Mouse (Mus musculus) olfactory bulb, adult 2 months (tissue): ENCODE measurements at regions not wholly inside any gene's neighbourhood (a gene's known extent, or its start where the extent isn't known, plus 50 kb on each side); places are given as distances from the start of the nearest gene placed in this dataset.

Experiments
- H3K27ac ChIP-seq: fragments of 200-500 bp; 2 replicates; pipeline ENCODE4 v1.5.1; 2012; ENCODE audit warnings: low read depth, low read length; ENCODE audit not compliant: insufficient read depth
- H3K4me1 ChIP-seq: fragments of 200-500 bp; 2 replicates; pipeline ENCODE4 v1.6.1; 2012; ENCODE audit warnings: low read length; ENCODE audit not compliant: control insufficient read depth, insufficient read depth
- H3K4me3 ChIP-seq: fragments of 200-500 bp; 2 replicates; pipeline ENCODE4 v1.5.1; 2012; ENCODE audit warnings: mild to moderate bottlenecking, low read depth, low read length, moderate library complexity; ENCODE audit not compliant: insufficient read depth
- CTCF ChIP-seq: fragments of 200-500 bp; IDR thresholded peaks from 2 replicates; pipeline ENCODE4 v1.5.1; 2012; ENCODE audit warnings: low read depth, mild to moderate bottlenecking, low read length, moderate library complexity; ENCODE audit not compliant: insufficient read depth
- POLR2A ChIP-seq: fragments of 200-500 bp; IDR thresholded peaks from 2 replicates; pipeline ENCODE4 v1.6.1; 2012; ENCODE audit warnings: mild to moderate bottlenecking, low read depth, low read length, moderate library complexity; ENCODE audit not compliant: insufficient read depth
- WGBS: fragments of 180-500 bp; shearing (Covaris S2); methylation state at CpG from one replicate; pipeline ENCODE4 v1.1.7; 2018; 5-methylcytosine and 5-hydroxymethylcytosine counted together

DNA sequence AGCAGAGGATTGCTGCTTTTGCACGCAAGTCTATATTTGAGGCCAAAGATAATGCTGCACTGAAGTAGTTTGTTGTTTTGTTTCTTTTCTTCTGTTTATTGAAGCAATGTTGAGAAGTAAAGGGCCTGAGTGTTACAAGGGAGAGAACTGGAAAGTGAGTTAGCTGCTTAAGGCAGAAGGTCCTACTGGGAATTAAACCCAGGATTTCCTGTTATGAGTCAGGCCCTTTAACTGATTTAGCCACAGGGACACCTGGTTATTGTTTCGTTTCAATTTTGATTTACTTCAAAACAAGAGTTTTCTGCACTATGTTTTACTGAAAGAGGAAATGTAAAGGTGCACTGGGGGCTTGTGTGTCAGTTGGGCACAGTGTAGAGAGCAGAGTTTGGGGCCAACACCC is 303.8 kb upstream of the Fbxo33 start:
- H3K4me3 ChIP-seq = no peak overlapping the region
- no peaks in the 10 kb centered on the region for H3K4me1 ChIP-seq
- no peak overlapping the region for H3K27ac ChIP-seq
- no peak for TF ChIP-seq POLR2A
- no peak for TF ChIP-seq CTCF
- WGBS = 89% methylated on average over 2 of the region's 2 CpGs

DNA sequence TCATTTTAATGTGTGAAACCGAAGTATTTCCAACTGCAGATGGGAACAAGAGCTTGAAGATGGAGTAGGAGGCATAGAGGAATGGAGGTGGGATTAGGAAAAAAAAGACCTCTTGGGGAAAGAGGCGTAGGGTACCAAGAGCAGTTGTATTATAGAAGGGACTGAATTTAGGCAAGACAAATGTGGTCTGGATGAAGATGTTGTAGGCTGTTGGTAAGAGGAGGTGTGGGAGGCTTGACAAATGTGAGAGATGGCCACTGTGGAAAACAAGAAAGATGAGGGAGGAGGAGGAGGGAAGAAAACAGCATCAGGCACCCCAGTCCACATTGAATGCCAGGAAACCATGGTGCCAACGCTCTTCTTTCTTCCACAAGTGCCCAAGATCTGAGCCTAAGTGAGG is 302.4 kb upstream of the Fbxo33 start:
- WGBS = 93% methylated on average over 3 of the region's 3 CpGs
- no peak for TF ChIP-seq CTCF
- TF ChIP-seq POLR2A = no peak
- Histone ChIP-seq H3K4me3 (no peak overlapping the region), H3K4me1 (no peaks in the 10 kb centered on the region), H3K27ac (no peak overlapping the region)

DNA sequence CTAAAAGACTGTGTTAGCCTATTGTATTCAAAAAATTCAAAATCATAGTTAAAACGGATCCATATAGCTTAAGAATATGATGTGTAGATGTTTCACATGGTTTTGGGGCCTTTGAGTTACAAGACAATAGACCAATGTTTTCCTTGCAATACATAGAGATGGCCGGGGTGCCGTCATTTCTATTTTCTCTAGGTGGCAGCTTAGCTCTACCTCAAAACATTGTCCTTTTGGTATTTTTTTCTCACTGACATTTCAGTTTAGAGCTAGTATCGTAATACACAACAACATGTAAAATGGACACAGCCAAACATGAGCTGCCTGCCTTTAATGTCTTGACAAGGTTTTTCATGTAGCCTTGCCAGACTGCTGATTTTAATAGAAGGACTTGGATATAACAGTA is 290.3 kb upstream of the Fbxo33 start:
- 86% methylated on average over 4 of the region's 4 CpGs for WGBS
- TF ChIP-seq POLR2A (no peak), CTCF (no peak)
- Histone ChIP-seq H3K4me1 (no peaks in the 10 kb centered on the region), H3K27ac (no peak overlapping the region), H3K4me3 (no peak overlapping the region)

DNA sequence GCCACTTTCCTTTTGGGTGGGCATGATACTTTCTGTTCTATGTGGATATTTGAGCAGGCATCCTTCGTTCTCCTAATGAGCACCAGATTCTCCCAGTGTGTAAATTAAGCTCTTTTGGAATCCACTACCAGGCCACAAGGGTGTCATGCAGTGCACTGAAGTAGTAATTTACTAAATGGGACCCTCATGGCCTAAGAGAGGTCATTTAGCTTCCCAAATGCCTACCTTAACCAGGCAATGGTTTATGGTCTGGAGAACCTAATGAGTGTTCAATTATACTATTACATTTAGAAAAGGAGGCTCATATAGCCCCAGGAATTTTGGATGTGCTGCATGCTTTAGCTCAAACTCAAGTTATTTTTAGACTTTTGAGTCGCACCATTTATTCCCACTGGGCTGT is 289.6 kb upstream of the Fbxo33 start:
- 72% methylated on average over 2 of the region's 2 CpGs for WGBS
- Histone ChIP-seq H3K4me1 (no peaks in the 10 kb centered on the region), H3K4me3 (no peak overlapping the region), H3K27ac (no peak overlapping the region)
- no peak for TF ChIP-seq CTCF
- TF ChIP-seq POLR2A = no peak

DNA sequence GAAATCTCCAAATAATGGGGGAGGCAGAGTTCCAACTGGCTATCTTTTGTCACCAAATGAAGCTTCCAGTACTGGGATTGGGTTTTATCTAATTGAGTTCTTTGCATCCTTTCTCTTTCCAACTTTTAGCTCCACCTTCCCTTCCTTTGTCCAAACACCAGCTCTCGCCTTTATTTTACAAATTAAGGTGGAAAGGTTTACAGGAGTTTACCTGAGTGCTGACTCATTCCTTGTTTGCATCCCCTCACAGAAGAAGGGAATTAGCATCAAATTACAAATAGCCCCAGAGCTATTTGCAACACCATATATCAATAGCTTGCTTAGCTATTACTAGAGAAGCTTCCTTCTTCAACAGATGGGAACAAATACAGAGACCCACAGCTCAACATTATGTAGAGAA is 287.9 kb upstream of the Fbxo33 start:
- no peak overlapping the region for H3K27ac ChIP-seq
- WGBS = 51% methylated on average over 1 of the region's 1 CpGs
- H3K4me1 ChIP-seq = no peaks in the 10 kb centered on the region
- no peak for TF ChIP-seq CTCF
- no peak for TF ChIP-seq POLR2A
- H3K4me3 ChIP-seq = no peak overlapping the region

DNA sequence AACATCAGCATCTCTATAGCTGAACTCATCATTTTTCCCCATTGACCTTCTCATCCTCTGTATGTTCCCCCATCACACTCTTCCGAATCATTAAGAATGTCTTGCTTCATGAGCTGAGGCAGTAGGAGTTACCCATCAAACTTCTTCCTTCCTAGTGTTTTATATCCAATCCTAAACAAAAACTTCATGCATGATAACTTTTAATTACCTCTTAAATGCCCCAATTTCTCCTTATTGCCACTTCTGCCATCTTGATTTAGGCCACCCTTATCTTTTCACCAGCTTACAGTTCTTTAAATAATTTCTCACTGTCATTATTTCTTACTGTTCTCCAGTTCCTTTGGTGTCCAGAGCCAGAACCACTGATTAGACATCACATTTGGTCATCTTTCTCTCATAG is 277.9 kb upstream of the Fbxo33 start:
- TF ChIP-seq CTCF = no peak
- no peak for TF ChIP-seq POLR2A
- Histone ChIP-seq H3K4me3 (no peak overlapping the region), H3K4me1 (no peaks in the 10 kb centered on the region), H3K27ac (no peak overlapping the region)
- 94% methylated on average over 1 of the region's 1 CpGs for WGBS

DNA sequence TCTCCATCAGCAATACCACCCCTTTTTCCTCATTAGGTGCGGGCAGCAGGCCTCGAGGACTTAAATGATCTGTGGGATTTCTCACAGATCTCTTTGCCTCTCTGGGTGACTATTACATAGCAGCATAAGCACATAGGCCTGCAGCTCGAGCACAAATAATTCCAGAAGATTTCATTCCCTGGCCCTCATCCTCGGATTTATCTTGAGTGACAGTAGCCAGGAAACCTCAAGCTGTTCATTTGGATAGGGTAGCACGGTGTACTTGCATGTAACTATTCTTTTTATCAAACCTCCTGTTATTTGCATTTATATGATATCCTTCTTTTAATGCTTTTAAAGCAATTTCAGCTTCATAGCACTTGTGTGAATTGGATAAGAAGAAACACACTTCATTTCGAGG is 268.5 kb upstream of the Fbxo33 start:
- no peak for TF ChIP-seq CTCF
- no peak for TF ChIP-seq POLR2A
- Histone ChIP-seq H3K4me3 (no peak overlapping the region), H3K27ac (no peak overlapping the region), H3K4me1 (peaks cover 4% of the 10 kb centered on the region; the same call in 1 of the 2 replicates)
- 82% methylated on average over 6 of the region's 6 CpGs for WGBS

DNA sequence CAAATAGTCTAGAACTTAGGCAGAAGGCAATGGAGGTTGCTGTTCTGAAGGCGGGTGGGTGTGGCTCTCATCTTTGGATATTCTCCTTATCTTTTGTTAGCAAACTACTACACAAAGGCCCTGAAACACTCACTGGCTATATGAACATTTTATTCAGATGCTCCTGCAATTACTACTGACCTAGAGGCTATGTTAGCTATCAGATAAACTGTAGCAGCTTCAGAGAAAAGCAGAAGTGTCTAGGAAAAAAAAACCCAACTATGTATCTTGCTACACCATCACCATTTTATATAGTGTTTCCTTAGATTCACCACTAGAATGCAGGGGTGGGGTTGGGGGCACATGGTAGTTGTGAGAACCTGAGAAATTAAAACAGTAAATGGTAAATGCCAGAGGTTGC is 268.0 kb upstream of the Fbxo33 start:
- H3K27ac ChIP-seq = no peak overlapping the region
- WGBS = 100% methylated on average over 1 of the region's 1 CpGs
- no peak overlapping the region for H3K4me3 ChIP-seq
- peaks cover 4% of the 10 kb centered on the region; the same call in 1 of the 2 replicates for H3K4me1 ChIP-seq
- no peak for TF ChIP-seq CTCF
- TF ChIP-seq POLR2A = no peak

DNA sequence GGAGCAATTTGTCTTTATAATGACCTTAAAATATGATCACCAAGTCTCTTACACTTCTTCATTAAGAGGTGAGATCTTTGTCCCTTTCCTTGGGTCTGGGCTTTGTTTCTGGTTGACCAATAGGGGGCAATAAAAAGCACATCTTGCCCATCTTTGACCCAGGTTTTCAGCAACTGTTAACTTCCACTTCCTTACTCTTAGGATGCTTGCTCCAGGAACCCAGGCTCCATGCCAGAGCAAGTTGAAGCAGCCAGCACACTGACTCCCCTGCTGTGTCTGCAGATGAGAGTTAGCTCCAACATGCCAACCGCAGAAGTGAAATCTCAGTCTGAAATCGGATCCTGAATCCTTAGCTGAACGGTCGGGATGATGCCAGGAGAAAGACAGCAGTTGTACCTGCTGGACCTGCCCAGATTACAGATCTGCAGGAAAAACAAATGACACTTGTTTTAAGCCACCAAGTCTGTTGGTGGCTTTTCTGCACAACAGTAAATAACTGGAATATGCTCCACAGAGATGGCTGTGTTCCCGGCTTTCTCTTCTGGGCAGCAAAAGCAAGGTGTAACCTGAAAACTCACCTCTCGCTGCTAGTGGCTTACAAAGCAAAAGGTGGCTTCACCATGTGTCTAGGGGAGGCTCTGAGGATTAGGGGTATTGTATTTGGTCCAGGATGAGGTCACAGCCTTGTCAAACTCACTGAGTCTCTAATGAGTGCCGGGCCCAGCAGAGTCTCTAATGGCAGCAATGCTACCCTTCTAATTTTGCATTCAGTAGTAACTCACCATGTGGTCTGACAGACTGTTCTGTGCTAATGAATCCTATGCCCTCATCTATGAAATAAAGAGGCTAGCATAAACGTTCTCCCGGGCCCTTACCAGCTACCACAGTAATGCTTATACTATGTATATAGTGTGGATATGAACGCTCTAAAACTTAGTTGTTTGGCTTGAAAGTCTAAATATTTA is 241.8 kb upstream of the Fbxo33 start:
- TF ChIP-seq CTCF = no peak
- no peak for TF ChIP-seq POLR2A
- 48% methylated on average over 10 of the region's 10 CpGs for WGBS
- no peak overlapping the region for H3K27ac ChIP-seq
- H3K4me1 ChIP-seq = 0 out of 2 replicates have a peak, but pooled peaks cover 2% of the 10 kb centered on the region
- no peak overlapping the region for H3K4me3 ChIP-seq
